Mouse (Mus musculus): ENCODE measurements around the gene Ube3c.
"Not testable (repeated sequence)": the region's sequence is repeated elsewhere in the genome, so short reads cannot be mapped to it uniquely, and the experiment has no call there.

Gene Ube3c

DNA sequence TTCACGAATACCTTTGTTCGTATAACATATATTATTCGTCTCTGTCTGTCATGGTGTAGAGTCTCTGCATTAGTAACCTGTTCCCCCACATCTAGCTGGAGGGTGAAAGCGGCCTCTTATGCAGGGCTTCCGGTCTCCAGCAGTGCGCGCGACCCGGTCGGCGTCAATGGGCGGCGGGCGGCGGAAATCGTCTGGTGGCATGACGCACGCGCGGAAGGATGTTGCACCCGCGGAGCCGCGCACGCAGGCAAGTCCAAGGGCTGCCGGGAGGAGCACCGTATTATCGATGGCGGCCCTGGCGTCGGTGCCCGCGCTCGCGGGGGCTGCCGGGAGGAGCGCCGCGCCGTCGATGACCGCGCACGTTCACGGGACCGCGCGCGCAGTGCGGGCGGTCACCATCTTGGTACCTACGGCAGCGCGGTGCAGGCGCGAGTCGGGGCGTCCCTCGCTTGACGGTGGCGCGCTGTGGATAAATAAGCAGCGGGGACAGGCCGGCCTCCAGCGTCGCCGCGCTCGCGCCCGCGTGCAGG lies at the start of gene Ube3c:
Gene Ube3c, plus strand, starts transcription at position 395 of the 530 bp plus-strand sequence.
- peak; percentile 97 for DNase-seq (ENCODE audit: low read depth)

GRCm38 (mm10) chr5:29560111-29560510 lies 8.9 kb upstream of the Ube3c start:
- DNase-seq (ENCODE audit: low read depth) = no peak

DNA sequence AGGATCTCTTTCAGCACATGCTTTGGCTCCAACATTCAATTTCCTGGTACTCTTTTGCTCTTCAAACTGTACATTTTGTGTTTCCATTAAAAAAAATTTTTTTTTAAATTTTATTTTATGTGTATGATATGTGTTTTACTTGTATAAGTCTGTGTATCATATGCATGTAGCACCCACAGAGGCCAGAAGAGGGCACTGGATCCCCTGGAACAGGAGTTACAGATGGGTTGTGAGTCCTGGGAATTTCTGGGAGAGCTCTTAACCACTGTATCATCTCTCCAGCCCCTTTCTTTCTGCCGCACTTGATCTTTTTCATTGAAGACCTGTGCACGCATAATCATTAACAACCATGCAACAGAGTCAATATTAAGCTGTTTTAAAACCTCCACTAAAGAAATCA lies 8.4 kb upstream of the Ube3c start:
- peak; percentile 38 for DNase-seq (ENCODE audit: low read depth)

- DNase-seq (ENCODE audit: low read depth) = no peak
Observed at GRCm38 (mm10) chr5:29569378-29570280, 587 bp downstream of the Ube3c start.

DNA sequence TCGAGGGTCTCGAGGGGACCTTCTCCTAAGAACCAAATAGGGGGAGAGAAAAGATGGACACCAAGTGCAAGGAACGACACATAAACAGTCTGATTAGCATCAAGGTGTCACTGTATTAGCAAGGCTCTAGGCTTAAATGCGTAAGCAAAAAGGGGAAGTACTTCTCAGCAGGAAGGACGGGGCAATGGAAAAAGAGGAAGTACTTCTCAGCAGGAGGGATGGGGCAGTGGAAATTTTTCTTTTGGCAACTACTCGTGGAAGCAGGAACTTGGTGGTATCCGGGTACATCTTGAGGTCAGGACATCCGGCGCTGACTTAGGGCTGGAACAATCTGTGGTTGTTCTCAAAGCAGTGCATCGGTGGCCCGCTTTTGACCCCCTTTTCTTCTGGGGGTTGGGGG lies 5.2 kb downstream of the Ube3c start:
- not testable (repeated sequence) for DNase-seq (ENCODE audit: low read depth)

DNA sequence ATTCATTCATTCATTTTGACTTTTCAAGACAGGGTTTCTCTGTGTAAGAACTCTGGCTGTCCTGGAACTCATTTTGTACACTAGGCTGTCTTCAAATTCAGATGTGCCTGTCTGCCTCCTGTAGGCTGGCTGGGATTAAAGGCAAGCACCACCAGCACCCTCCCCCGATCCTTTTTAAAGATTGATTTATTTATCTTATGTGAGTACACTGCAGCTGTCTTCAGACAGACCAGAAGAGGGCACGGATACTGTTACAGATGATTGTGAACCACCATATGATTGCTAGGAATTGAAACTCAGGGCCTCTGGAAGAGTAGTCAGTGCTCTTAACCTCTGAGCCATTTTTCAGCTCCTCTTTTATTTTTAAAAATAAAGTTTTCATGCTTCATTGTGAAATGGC lies 6.0 kb downstream of the Ube3c start:
- DNase-seq (ENCODE audit: low read depth) = no peak

DNA sequence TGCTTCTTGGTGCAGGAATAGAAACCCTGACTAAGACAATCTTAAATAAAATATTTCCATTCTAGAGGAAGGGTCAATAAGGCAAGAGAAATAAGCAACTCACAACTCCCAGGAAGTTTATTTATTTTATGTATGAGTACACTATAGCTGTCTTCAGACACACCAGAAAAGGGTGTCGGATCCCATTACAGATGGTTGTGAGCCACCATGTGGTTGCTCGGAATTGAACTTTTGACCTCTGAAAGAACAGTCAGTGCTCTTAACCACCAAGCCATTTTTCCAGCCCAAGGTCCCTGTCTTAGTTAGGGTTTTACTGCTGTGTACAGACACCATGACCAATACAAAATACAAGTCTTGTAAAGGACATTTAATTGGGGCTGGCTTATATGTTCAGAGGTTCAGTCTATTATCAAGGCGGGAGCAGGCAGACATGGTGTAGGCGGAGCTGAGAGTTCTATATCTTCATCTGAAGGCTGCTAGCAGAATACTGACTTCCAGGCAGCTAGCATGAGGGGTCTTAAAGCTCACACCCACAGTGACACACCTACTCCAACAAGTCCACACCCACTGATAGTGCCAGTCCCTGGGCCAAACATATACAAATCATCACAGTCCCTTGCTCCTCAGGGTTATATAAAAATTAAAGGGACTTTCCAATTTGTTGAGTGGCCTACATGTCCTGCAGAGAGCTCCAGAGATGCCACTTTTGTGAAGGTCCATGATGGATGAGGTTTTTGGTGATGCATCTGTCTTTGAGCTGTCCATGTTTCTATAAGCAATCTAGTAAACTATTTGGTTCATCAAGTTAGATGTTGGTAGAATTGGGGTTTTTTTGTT lies 9.0 kb downstream of the Ube3c start:
- no peak for DNase-seq (ENCODE audit: low read depth)

GRCm38 (mm10) chr5:29583880-29584595 lies 15.0 kb downstream of the Ube3c start:
- DNase-seq (ENCODE audit: low read depth) = no peak

DNA sequence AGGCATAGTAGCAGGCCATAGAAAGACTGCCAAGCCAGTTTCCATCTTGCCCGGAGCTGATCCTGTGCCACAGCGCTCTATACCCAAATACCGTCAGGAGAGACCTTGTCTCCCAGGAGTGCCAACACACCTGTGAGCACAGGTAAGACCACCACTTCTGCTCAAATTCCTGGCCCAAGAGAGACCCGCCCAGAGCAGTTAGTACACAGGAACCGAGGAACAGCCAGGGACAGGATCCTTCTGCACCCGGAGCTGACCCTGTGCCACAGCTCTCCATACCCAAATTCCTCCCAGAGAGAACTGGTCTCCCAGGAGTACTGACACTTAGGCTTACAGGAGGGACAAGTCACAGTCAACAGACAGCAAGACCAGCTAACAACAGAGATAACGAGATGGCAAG lies 23.1 kb downstream of the Ube3c start:
- DNase-seq (ENCODE audit: low read depth) = not testable (repeated sequence)

GRCm38 (mm10) chr5:29606546-29606945 lies 37.5 kb downstream of the Ube3c start:
- no peak for DNase-seq (ENCODE audit: low read depth)

GRCm38 (mm10) chr5:29625610-29626009 lies 56.6 kb downstream of the Ube3c start:
- no peak for DNase-seq (ENCODE audit: low read depth)

GRCm38 (mm10) chr5:29629941-29630340 lies 60.9 kb downstream of the Ube3c start:
- no peak for DNase-seq (ENCODE audit: low read depth)

- no peak for DNase-seq (ENCODE audit: low read depth)
Observed at GRCm38 (mm10) chr5:29631711-29632110, 62.7 kb downstream of the Ube3c start.

GRCm38 (mm10) chr5:29636298-29636697 lies 67.3 kb downstream of the Ube3c start:
- DNase-seq (ENCODE audit: low read depth) = no peak

DNA sequence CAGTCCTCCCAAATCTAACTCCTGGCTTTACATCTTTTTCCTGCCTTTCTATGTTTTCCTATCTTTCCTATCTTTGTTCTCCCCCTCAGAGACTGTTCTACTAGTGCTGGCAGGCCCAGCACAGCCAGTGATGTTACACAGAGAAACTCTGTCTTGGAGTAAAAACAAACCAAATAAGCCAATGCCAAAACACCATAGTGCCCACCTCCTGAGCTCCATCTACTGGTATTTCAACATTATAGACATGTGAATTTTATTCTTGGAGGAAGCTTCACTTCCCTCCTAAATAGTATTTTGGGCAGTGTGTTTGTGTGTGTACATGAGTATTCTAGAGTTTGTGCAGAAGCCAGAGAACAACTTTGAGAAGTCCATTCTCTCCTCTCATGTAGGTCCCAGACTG lies 67.8 kb downstream of the Ube3c start:
- no peak for DNase-seq (ENCODE audit: low read depth)

DNA sequence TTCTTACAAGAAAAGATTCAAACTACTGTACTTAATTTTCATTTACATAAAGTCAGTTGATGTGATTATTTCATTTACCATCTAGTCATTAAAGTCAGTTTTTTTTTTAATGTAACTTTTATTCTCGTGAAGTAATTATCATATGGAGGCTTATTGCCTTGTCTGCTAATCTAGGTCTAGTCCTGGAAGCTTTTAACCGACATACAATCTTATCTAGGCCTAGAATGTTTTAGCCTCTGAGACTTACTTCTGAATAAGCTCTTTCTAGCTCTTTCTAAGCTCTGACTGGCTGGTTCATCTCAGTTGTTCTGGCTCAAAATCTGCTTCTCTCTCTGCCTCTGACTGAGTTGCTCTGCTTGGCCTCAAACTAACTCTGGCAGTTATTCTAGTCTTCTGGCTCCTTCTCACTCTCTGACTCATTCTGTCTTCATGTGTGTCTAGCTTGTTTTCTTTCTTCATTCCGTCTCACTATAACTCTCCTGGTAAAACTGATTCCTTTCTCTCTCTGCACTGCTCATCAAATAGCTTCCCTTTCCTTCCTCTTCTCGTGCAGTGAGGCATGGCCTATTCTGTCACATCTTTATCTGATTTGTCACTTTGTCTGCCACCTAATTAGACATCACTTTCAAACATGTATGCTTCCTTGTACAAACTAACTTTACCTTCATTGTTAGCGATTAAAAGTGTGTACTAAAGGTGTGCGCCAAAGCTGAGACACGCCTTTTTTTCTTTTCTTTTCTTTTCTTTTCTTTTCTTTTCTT lies 72.3 kb downstream of the Ube3c start:
- DNase-seq (ENCODE audit: low read depth) = no peak

DNA sequence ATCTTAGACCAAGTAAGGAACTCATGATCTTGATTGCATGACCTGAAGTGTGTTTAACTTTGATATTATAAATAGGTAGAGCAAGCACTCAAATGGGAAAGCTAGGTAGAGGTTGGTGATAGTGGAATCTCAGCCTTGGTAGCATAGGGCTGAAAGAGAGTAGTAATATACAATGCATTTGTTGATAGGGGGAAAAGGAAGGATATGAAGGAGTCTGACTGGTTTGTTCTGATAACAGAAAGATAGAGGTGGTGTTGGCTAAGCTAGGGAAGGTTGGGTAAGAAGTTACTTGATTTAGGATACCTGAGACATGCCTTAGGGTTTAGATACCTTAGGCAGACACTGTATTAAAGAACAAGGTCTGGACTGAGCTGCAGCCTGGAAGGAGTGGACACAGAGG lies 82.7 kb downstream of the Ube3c start:
- no peak for DNase-seq (ENCODE audit: low read depth)

DNA sequence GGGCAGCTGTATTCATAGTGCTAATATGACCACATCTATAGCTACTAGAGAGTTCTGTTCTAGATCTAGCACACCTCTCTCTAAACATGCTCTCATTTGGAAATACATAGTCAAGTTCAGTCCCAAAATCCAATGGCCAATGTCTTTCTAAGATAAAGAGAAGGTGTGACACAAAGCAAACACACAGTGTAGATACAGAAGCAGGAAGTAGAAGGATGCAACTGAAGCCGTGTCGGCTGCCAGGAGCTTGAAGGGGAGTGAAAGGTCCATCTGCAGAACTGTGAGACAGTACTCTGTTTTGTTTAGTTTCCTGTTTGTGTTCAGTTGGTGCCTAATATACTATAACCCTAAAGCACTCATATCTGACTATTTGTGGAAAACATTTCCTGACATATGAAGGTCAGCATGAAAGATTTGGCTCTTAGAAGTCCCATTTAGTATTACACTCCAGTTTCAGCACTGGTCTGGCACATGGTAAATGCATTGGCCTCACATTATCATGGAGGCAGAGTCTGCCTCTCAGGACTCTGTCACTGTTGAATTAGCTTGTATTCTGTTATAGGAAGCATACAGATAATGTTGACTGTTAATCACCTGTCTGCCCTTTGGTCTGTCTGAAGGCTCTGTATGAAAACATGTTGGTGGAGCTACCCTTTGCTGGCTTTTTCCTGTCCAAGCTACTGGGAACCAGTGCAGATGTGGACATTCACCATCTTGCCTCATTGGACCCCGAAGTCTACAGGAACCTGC lies 88.7 kb downstream of the Ube3c start:
- no peak for DNase-seq (ENCODE audit: low read depth)

- DNase-seq (ENCODE audit: low read depth) = not testable (repeated sequence)
Observed at GRCm38 (mm10) chr5:29661246-29661645, 92.2 kb downstream of the Ube3c start.

- DNase-seq (ENCODE audit: low read depth) = no peak
Observed at GRCm38 (mm10) chr5:29665391-29665790, 96.3 kb downstream of the Ube3c start.

DNA sequence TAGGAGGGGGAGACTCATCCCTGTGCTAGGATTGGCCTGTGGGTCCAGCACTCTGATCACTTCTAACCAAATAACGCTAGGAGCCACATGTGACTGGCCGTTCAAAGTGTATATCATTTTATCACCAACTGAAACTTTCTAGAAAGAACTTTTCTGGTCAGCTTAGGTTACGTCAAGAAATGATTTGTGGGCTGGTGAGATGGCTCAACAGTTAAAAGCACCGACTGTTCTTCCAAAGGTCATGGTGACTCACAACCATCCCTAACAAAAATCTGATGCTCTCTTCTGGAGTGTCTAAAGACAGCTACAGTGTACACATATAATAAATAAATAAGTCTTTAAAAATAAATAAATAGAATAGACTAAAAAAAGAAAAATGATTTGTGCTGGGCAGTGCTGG lies 103.5 kb downstream of the Ube3c start:
- no peak for DNase-seq (ENCODE audit: low read depth)

Data from induced T-regulatory cell, adult 2 months (primary cell).